Mouse (Mus musculus): ENCODE measurements at regions not wholly inside any gene's neighbourhood (a gene's known extent, or its start where the extent isn't known, plus 50 kb on each side); places are given as distances from the start of the nearest gene placed in this dataset.

- DNase-seq (ENCODE audit: low spot score) (no peak), ATAC-seq (ENCODE audit: low FRiP score) (no peak)
- Histone ChIP-seq H3K27ac (ENCODE audit: low read depth, low read length) (no peak overlapping the region), H3K36me3 (ENCODE audit: insufficient read depth, low read length) (no peaks in the 10 kb centered on the region), H3K9me3 (ENCODE audit: low read length) (no peaks in the 10 kb centered on the region), H3K4me2 (ENCODE audit: low read depth, low read length, poor library complexity, severe bottlenecking) (no peak overlapping the region), H3K4me3 (ENCODE audit: low read depth, low read length) (no peak overlapping the region), H3K4me1 (ENCODE audit: insufficient read depth, low read length) (no peaks in the 10 kb centered on the region), H3K9ac (replicated peaks; ENCODE audit: low read length, poor library complexity, severe bottlenecking) (no peak overlapping the region), H3K27me3 (ENCODE audit: insufficient read depth, low read length) (no peaks in the 10 kb centered on the region)
- TF ChIP-seq CTCF (IDR thresholded peaks at IDR 0.05), result no peak
- WGBS, result 57% methylated on average over 2 of the region's 2 CpGs
These were observed 285.9 kb upstream of the Cxadr start for GRCm38 (mm10) chr16:78015401-78015800.

GRCm38 (mm10) chr16:78013049-78013819 lies 288.1 kb upstream of the Cxadr start:
- WGBS, result 40% methylated on average over 5 of the region's 5 CpGs
- no peak overlapping the region for H3K27ac ChIP-seq (ENCODE audit: low read depth, low read length)
- no peak for DNase-seq (ENCODE audit: low spot score)
- no peak for ATAC-seq (ENCODE audit: low FRiP score)
- H3K4me3 ChIP-seq (ENCODE audit: low read depth, low read length), result no peak overlapping the region
- H3K36me3 ChIP-seq (ENCODE audit: insufficient read depth, low read length), result no peaks in the 10 kb centered on the region
- TF ChIP-seq CTCF (IDR thresholded peaks at IDR 0.05), result no peak
- H3K27me3 ChIP-seq (ENCODE audit: insufficient read depth, low read length), result no peaks in the 10 kb centered on the region
- H3K9me3 ChIP-seq (ENCODE audit: low read length), result no peaks in the 10 kb centered on the region
- H3K9ac ChIP-seq (replicated peaks; ENCODE audit: low read length, poor library complexity, severe bottlenecking), result no peak overlapping the region
- no peak overlapping the region for H3K4me2 ChIP-seq (ENCODE audit: low read depth, low read length, poor library complexity, severe bottlenecking)
- H3K4me1 ChIP-seq (ENCODE audit: insufficient read depth, low read length), result no peaks in the 10 kb centered on the region

GRCm38 (mm10) chr16:78004016-78004415 lies 297.3 kb upstream of the Cxadr start:
- 66% methylated on average over 5 of the region's 5 CpGs for WGBS
- H3K36me3 ChIP-seq (ENCODE audit: insufficient read depth, low read length), result no peaks in the 10 kb centered on the region
- TF ChIP-seq CTCF (IDR thresholded peaks at IDR 0.05), result no peak
- ATAC-seq (ENCODE audit: low FRiP score), result no peak
- H3K27ac ChIP-seq (ENCODE audit: low read depth, low read length), result no peak overlapping the region
- H3K4me2 ChIP-seq (ENCODE audit: low read depth, low read length, poor library complexity, severe bottlenecking), result no peak overlapping the region
- H3K27me3 ChIP-seq (ENCODE audit: insufficient read depth, low read length), result no peaks in the 10 kb centered on the region
- no peaks in the 10 kb centered on the region for H3K4me1 ChIP-seq (ENCODE audit: insufficient read depth, low read length)
- DNase-seq (ENCODE audit: low spot score), result no peak
- H3K9ac ChIP-seq (replicated peaks; ENCODE audit: low read length, poor library complexity, severe bottlenecking), result no peak overlapping the region
- no peaks in the 10 kb centered on the region for H3K9me3 ChIP-seq (ENCODE audit: low read length)
- H3K4me3 ChIP-seq (ENCODE audit: low read depth, low read length), result no peak overlapping the region

GRCm38 (mm10) chr16:77992986-77993385 lies 308.3 kb upstream of the Cxadr start:
- Histone ChIP-seq H3K9ac (replicated peaks; ENCODE audit: low read length, poor library complexity, severe bottlenecking) (no peak overlapping the region), H3K4me2 (ENCODE audit: low read depth, low read length, poor library complexity, severe bottlenecking) (no peak overlapping the region), H3K4me1 (ENCODE audit: insufficient read depth, low read length) (no peaks in the 10 kb centered on the region), H3K27ac (ENCODE audit: low read depth, low read length) (no peak overlapping the region), H3K4me3 (ENCODE audit: low read depth, low read length) (no peak overlapping the region), H3K27me3 (ENCODE audit: insufficient read depth, low read length) (no peaks in the 10 kb centered on the region), H3K9me3 (ENCODE audit: low read length) (no peaks in the 10 kb centered on the region), H3K36me3 (ENCODE audit: insufficient read depth, low read length) (no peaks in the 10 kb centered on the region)
- ATAC-seq (ENCODE audit: low FRiP score) (no peak), DNase-seq (ENCODE audit: low spot score) (peak; percentile 28)
- TF ChIP-seq CTCF (IDR thresholded peaks at IDR 0.05), result no peak
- WGBS, result 79% methylated on average over 4 of the region's 4 CpGs

GRCm38 (mm10) chr16:77989791-77990325 lies 311.4 kb upstream of the Cxadr start:
- DNase-seq (ENCODE audit: low spot score) (no peak), ATAC-seq (ENCODE audit: low FRiP score) (no peak)
- no peaks in the 10 kb centered on the region for H3K27me3 ChIP-seq (ENCODE audit: insufficient read depth, low read length)
- no peaks in the 10 kb centered on the region for H3K36me3 ChIP-seq (ENCODE audit: insufficient read depth, low read length)
- no peak for TF ChIP-seq CTCF (IDR thresholded peaks at IDR 0.05)
- H3K4me2 ChIP-seq (ENCODE audit: low read depth, low read length, poor library complexity, severe bottlenecking), result no peak overlapping the region
- H3K9ac ChIP-seq (replicated peaks; ENCODE audit: low read length, poor library complexity, severe bottlenecking), result no peak overlapping the region
- H3K27ac ChIP-seq (ENCODE audit: low read depth, low read length), result no peak overlapping the region
- WGBS, result 87% methylated on average over 4 of the region's 4 CpGs
- no peak overlapping the region for H3K4me3 ChIP-seq (ENCODE audit: low read depth, low read length)
- no peaks in the 10 kb centered on the region for H3K9me3 ChIP-seq (ENCODE audit: low read length)
- no peaks in the 10 kb centered on the region for H3K4me1 ChIP-seq (ENCODE audit: insufficient read depth, low read length)

- DNase-seq (ENCODE audit: low spot score), result no peak
- 98% methylated on average over 5 of the region's 5 CpGs for WGBS
- Histone ChIP-seq H3K27me3 (ENCODE audit: insufficient read depth, low read length) (no peaks in the 10 kb centered on the region), H3K9ac (replicated peaks; ENCODE audit: low read length, poor library complexity, severe bottlenecking) (no peak overlapping the region), H3K27ac (ENCODE audit: low read depth, low read length) (no peak overlapping the region), H3K4me3 (ENCODE audit: low read depth, low read length) (no peak overlapping the region), H3K4me1 (ENCODE audit: insufficient read depth, low read length) (no peaks in the 10 kb centered on the region), H3K4me2 (ENCODE audit: low read depth, low read length, poor library complexity, severe bottlenecking) (no peak overlapping the region), H3K9me3 (ENCODE audit: low read length) (no peaks in the 10 kb centered on the region), H3K36me3 (ENCODE audit: insufficient read depth, low read length) (no peaks in the 10 kb centered on the region)
- peak; percentile 66 for TF ChIP-seq CTCF (IDR thresholded peaks at IDR 0.05)
- ATAC-seq (ENCODE audit: low FRiP score), result no peak
These were observed 312.1 kb upstream of the Cxadr start for GRCm38 (mm10) chr16:77989139-77989538.
